Mouse (Mus musculus) small intestine, adult 2 months (tissue): ENCODE data around the gene Slc35f3. TPM values are rescaled to one million over a fixed set of nuclear protein-coding genes. Genes with fewer than 3 reads are reported as not detected.

Source experiments
- H3K27ac ChIP-seq: fragments of 200-500 bp; 2 replicates; pipeline ENCODE4 v1.5.1; 2012; ENCODE audit warnings: low read depth, low read length, control low read depth, inconsistent platforms; ENCODE audit not compliant: insufficient read depth
- H3K27me3 ChIP-seq: fragments of 200-500 bp; 2 replicates; pipeline ENCODE4 v1.6.1; 2012; ENCODE audit warnings: mild to moderate bottlenecking, moderate library complexity, low read length, inconsistent platforms; ENCODE audit not compliant: control insufficient read depth, insufficient read depth
- H3K36me3 ChIP-seq: fragments of 200-500 bp; 2 replicates; pipeline ENCODE4 v1.6.1; 2012; ENCODE audit warnings: mild to moderate bottlenecking, low read length, control low read depth, inconsistent platforms; ENCODE audit not compliant: control insufficient read depth, insufficient read depth
- H3K4me1 ChIP-seq: fragments of 200-500 bp; 2 replicates; pipeline ENCODE4 v1.6.1; 2012; ENCODE audit warnings: low read length, inconsistent platforms, mixed read lengths; ENCODE audit not compliant: control insufficient read depth, insufficient read depth, insufficient read length
- H3K4me3 ChIP-seq: fragments of 200-500 bp; 2 replicates; pipeline ENCODE4 v1.5.1; 2012; ENCODE audit warnings: low read depth, mild to moderate bottlenecking, control low read depth, inconsistent platforms, low read length, moderate library complexity
- CTCF ChIP-seq: fragments of 200-500 bp; IDR thresholded peaks from 2 replicates; pipeline ENCODE4 v1.5.1; 2012; ENCODE audit warnings: low read depth, mild to moderate bottlenecking, control low read depth, inconsistent platforms, low read length, moderate library complexity, mixed read lengths; ENCODE audit not compliant: insufficient replicate concordance, insufficient read length; ENCODE audit errors: extremely low read depth
- POLR2A ChIP-seq: fragments of 200-500 bp; IDR thresholded peaks from 2 replicates; pipeline ENCODE4 v1.6.1; 2012; ENCODE audit warnings: low read depth, mild to moderate bottlenecking, control low read depth, inconsistent platforms, low read length, moderate library complexity
- WGBS: fragments of 180-500 bp; shearing (Covaris S2); methylation state at CpG from one replicate; pipeline ENCODE4 v1.1.7; 2018; 5-methylcytosine and 5-hydroxymethylcytosine counted together
- polyA plus RNA-seq: library from polyadenylated mRNA; depleted of rRNA; stranded (reverse); fragments of >200 nt; gene quantifications from 2 replicates; pipeline ENCODE4 v1.2.3, GENCODE M21; 2012

Slc35f3 gene
- polyA plus RNA-seq, 1 experiment = not detected

DNA sequence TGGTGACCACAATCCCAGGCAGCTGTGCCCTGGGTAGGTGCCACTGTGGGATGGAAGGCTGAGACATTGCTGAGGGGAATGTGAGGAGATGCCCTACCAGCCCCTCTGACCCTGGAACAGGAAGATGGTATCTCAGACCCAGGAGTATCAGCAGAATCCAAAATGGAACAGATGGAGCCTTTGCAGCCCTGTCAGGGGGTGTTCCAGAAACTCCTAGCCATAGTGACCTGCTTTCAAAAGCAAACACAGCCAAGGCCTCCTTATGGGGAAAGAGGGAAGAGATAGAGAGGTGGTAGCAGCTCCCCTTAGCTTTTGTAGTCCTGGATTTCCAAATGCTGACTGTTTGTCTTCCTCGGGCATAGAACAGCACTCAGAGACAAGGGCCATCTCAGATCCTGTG lies 27.8 kb downstream of the Slc35f3 start:
- Histone ChIP-seq H3K4me1 (no peaks in the 10 kb centered on the region), H3K4me3 (no peak overlapping the region), H3K27me3 (no peaks in the 10 kb centered on the region), H3K36me3 (no peaks in the 10 kb centered on the region), H3K27ac (no peak overlapping the region)
- WGBS = 43% methylated on average over 1 of the region's 1 CpGs
- TF ChIP-seq POLR2A = no peak
- TF ChIP-seq CTCF = no peak

DNA sequence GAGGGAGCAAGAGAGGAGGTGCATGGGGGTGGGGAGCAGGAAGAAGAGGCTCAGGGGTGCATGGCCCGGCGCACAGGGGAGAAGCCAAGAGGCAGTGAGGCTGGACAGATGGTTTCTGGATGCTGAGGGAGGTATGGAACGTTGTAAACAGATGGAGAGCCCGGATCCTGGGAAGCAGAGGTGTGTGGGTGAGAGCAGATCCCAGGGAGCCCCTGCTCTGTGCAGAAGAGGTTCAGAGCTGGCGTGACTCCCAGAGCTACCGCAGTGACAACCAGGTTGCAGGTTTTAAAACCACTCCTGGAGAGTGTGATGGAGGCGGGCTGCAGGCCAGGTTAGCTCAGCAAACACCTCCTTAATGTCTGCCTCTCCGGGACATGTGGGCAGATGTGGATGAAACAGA lies 28.4 kb downstream of the Slc35f3 start:
- Histone ChIP-seq H3K27ac (no peak overlapping the region), H3K4me1 (no peaks in the 10 kb centered on the region), H3K36me3 (no peaks in the 10 kb centered on the region), H3K4me3 (no peak overlapping the region), H3K27me3 (no peaks in the 10 kb centered on the region)
- 67% methylated on average over 8 of the region's 8 CpGs for WGBS
- TF ChIP-seq POLR2A (no peak), CTCF (no peak)

DNA sequence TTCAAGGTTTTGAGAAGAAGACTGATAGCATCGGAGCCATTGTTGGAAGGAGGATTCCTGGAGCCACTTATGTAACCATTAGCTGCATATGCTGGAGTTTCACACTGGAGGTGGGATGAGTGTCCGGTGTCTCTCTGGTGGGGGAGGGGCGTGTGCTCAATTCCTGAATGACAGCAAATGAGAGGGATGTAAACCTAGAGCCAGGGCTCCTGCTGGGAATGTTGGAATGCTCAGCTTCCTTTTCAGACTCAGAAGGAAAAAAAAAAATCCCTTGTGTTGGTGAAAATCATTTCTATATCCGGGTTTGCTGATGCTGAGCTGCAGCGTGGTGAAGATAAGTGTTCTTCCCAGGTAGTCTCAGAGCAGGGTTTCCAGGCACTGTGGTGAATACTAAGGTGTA lies 29.4 kb downstream of the Slc35f3 start:
- no peak overlapping the region for H3K4me3 ChIP-seq
- WGBS = 59% methylated on average over 5 of the region's 5 CpGs
- no peaks in the 10 kb centered on the region for H3K36me3 ChIP-seq
- TF ChIP-seq POLR2A = no peak
- TF ChIP-seq CTCF = no peak
- no peak overlapping the region for H3K27ac ChIP-seq
- H3K4me1 ChIP-seq = no peaks in the 10 kb centered on the region
- no peaks in the 10 kb centered on the region for H3K27me3 ChIP-seq

DNA sequence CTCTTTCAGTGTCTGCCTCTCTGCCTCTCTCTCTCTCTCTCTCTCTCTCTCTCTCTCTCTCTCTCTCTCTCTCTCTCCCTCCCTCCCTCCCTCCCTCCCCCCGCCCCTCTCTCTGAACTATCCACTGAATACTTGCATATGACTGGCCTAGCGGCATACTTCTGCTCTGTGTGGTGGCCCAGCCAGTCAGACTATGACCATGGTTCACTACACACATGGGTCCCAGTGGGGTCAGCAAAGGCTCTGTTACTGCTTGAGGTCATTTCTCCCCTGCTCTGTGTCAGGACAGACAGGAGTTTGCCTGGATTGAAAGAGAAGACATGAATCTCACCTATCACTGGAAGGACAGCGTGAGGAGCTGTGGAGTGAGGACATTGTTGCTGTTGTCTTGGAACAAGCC lies 40.5 kb downstream of the Slc35f3 start:
- WGBS = 85% methylated on average over 3 of the region's 3 CpGs
- H3K27ac ChIP-seq = no peak overlapping the region
- TF ChIP-seq POLR2A = no peak
- no peak for TF ChIP-seq CTCF
- H3K27me3 ChIP-seq = no peaks in the 10 kb centered on the region
- H3K4me1 ChIP-seq = no peaks in the 10 kb centered on the region
- no peaks in the 10 kb centered on the region for H3K36me3 ChIP-seq
- no peak overlapping the region for H3K4me3 ChIP-seq

DNA sequence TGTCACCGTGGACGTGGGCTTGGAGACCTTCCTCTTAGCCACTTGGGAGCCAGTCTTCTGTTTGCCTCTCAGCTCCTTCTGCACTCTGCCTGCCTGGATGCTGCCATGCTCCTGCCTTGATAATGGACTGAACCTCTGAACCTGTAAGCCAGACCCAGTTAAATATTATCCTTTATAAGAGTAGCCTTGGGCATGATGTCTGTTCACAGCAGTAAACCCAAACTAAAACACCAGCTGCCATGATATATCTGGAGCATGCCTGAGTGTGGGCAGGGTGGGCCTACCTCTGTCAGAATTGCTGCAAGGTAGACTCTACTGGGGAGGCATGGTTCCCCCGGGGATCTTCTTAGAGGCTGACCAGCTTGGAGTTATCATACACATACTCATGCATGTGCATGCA lies 41.0 kb downstream of the Slc35f3 start:
- no peaks in the 10 kb centered on the region for H3K4me1 ChIP-seq
- H3K36me3 ChIP-seq = no peaks in the 10 kb centered on the region
- H3K27ac ChIP-seq = no peak overlapping the region
- WGBS = 60% methylated on average over 3 of the region's 3 CpGs
- H3K27me3 ChIP-seq = no peaks in the 10 kb centered on the region
- TF ChIP-seq CTCF (no peak), POLR2A (no peak)
- H3K4me3 ChIP-seq = no peak overlapping the region

DNA sequence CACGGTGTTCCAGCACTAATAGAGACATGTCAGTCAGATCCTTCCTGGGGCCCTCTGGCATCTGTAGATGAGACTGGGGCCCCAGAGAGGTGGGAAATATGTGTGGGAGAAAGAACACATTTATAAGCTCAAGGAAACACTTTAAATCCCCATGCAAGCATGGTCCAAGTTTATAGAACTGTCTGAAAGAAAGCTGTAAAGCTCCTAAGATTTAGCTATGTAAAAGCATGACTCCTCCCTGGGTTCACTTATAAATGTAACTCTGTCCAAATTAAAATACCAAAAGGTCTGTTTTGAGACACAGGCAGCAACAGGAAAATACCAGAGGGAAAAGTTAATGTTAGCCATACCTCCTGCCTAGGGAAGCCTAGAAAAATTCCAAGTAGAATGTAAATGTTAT lies 42.8 kb downstream of the Slc35f3 start:
- Histone ChIP-seq H3K36me3 (no peaks in the 10 kb centered on the region), H3K27ac (no peak overlapping the region), H3K4me1 (no peaks in the 10 kb centered on the region), H3K27me3 (no peaks in the 10 kb centered on the region), H3K4me3 (no peak overlapping the region)
- 49% methylated on average over 1 of the region's 1 CpGs for WGBS
- TF ChIP-seq CTCF = no peak

DNA sequence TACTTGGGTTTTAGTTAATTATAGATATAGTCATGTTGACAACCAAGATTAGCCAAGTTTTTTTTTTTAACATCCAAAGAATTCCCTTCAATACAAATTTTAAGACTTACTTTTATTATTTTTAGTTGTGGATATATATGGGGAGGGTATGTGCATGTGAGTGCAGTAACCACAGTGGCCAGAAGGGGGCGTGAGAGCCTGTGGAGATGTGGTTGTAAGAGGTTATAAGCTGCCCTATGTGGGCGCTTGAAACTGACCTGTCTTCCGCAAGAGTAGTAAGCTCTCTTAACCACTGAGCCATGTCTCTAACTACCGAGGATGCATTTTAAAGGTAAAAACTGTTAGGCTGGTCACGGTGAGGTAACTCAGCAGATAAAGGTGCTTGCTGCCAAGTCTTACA lies 45.1 kb downstream of the Slc35f3 start:
- H3K36me3 ChIP-seq = no peaks in the 10 kb centered on the region
- WGBS = 83% methylated on average over 5 of the region's 5 CpGs
- no peaks in the 10 kb centered on the region for H3K27me3 ChIP-seq

DNA sequence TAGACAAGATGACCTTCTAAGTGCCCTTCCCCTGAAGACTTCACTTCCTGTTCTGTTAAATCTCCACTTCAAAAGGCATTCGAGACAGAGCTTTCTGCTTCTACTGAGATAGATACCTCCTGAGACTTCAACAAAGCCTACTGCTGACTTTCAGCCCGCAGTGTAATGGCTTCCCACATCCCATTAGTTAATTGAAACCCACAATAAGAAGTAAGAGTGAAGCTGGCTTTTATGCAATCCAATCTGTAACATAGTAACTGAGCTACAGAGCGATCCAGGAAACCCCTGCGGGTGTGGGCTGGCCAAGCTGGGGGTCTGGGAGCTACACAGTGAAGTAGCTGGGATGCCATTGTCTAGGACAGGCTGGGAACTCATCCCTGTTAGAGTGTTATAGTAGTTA lies 46.7 kb downstream of the Slc35f3 start:
- TF ChIP-seq CTCF (no peak), POLR2A (no peak)
- Histone ChIP-seq H3K4me3 (no peak overlapping the region), H3K27me3 (no peaks in the 10 kb centered on the region), H3K4me1 (no peaks in the 10 kb centered on the region), H3K27ac (no peak overlapping the region), H3K36me3 (no peaks in the 10 kb centered on the region)
- 60% methylated on average over 4 of the region's 4 CpGs for WGBS

More for the DNA sequence above, 45.1 kb downstream of the Slc35f3 start:
- Histone ChIP-seq H3K4me1 (no peaks in the 10 kb centered on the region), H3K27ac (no peak overlapping the region), H3K4me3 (no peak overlapping the region)
- TF ChIP-seq CTCF (no peak), POLR2A (no peak)
